Mouse (Mus musculus): ENCODE data around the gene Foxf1. TPM values are rescaled to one million over a fixed set of nuclear protein-coding genes. Genes with fewer than 3 reads are reported as not detected.

The Foxf1 gene
- polyA plus RNA-seq, 1 experiment from 2014 or later = 3.3 TPM

DNA sequence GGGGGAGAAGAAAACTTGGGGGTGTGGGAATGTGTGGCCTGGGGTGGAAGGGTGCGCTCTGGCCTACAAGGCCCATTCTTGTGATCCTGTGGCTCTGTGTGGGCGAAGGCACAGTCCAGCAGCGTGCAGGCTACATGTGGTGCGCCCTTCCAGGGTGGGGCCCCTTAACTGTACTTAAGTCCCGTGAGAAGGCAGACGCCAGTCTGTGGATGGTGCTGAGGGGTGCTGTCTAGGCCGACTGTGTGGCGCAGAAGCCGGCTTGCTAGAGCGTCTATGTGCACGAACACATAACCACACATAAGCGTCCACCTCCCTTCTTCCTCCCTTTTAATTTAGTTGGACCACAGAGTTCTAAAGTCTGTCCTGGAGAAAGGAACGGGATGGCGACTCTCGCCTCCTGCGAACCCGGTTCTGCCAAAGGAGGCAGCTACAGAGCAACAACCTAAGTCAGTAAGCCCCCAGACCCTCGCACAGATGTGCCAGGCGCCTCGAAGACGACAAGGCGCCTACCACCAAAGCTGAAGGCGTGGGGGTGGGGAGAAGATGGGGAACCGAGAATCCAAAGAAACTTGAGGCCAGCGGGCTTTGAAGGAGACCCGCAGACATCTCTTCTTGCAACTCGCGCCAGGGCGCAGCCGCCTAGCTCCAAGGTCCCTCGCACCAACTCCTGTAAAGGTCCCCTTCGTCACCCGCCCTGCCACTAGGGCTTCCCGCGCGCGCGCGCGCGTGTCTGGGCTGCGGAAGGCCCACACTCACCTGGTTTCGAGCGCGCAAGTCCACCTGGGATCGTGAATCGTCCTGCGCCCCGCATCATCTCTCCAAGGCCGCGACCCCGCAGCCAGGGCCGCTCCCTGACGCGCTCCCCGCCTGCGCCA lies 1.7 kb upstream of the Foxf1 start:
- ATAC-seq (replicated peaks; ENCODE audit: insufficient number of reproducible peaks, insufficient read depth, low FRiP score, low read depth) = no peak
- Histone ChIP-seq H3K27ac (peak overlapping the region; percentile 18; the same call in 1 of the 2 replicates), H3K4me3 (peak overlapping the region; percentile 69), H3K9ac (peak overlapping the region; percentile 40; the same call in 1 of the 2 replicates), H3K36me3 (no peaks in the 10 kb centered on the region), H3K4me1 (replicated peaks) (peaks cover 30% of the 10 kb centered on the region), H3K4me2 (peak overlapping the region; percentile 97), H3K9me3 (replicated peaks) (no peaks in the 10 kb centered on the region), H3K27me3 (peaks cover 99% of the 10 kb centered on the region)
- WGBS = 2% methylated on average over 57 of the region's 57 CpGs

DNA sequence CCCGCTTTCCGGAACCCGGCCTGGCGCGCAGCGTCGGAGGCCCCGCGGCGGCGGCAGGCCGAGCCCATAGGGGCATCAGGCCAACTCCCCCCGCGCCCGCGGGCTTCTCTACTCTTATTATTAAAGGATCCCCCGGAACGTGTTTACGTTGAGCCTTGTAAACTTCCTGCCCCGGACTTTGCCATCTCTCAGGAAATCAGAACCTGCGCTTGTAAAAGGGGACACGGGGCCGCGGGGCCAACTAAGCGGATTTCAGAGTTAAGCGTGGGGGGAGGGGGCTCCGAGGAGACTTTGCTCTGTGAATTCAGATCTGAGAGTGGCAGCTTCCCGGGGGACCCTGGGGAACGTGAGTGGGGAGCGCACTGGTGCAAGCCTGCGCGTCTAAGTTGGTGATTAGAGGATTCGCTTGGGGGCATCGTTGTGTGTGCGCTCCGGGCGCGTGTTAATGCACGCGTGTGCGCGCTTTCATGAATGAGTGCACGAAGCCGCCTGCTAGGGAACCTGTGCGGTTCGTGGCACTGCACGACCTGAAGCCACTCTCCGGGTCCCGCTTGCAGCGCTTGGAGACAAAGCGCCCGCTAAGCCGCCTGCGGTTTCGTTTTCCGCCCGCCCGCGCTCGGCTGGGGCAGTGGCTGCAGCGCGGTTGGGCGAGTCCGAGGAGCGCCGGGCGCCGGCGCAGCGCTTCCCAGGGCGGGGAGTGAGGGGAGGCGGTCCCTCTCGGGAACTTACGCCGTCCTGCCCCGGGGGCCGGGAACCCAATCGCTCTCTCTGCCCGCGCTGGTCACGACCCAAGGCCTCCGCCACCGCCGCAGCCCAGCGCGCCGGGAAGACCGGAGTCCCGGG lies 872 bp upstream of the Foxf1 start:
- peak overlapping the region; percentile 69 for H3K4me3 ChIP-seq
- H3K27ac ChIP-seq = peak overlapping the region; percentile 39; the same call in 1 of the 2 replicates
- H3K36me3 ChIP-seq = no peaks in the 10 kb centered on the region
- peak overlapping the region; percentile 97 for H3K4me2 ChIP-seq
- H3K9ac ChIP-seq = peak overlapping the region; percentile 49
- under 1% methylated on average over 89 of the region's 89 CpGs for WGBS
- peak; percentile 77 for ATAC-seq (replicated peaks; ENCODE audit: insufficient number of reproducible peaks, insufficient read depth, low FRiP score, low read depth)
- H3K27me3 ChIP-seq = peaks cover 100% of the 10 kb centered on the region
- H3K9me3 ChIP-seq (replicated peaks) = no peaks in the 10 kb centered on the region
- H3K4me1 ChIP-seq (replicated peaks) = peaks cover 30% of the 10 kb centered on the region

DNA sequence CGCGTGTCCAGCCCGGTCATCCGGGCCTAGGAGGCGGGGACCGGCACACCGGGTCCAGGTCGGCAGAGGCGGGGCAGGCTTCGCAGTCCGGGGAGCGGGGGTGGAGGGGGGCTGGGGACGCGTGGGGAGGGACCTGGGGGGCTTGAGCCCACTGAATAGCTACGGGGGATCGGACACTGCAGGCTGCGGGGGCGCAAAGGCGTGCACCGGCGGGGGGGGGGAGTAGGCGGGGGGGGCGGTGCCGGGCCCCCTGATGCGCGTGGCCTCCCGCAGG lies 313 bp upstream of the Foxf1 start:
- peaks cover 100% of the 10 kb centered on the region for H3K27me3 ChIP-seq
- H3K9me3 ChIP-seq (replicated peaks) = no peaks in the 10 kb centered on the region
- H3K9ac ChIP-seq = peak overlapping the region; percentile 49; the same call in 1 of the 2 replicates
- H3K4me3 ChIP-seq = peak overlapping the region; percentile 69
- H3K36me3 ChIP-seq = no peaks in the 10 kb centered on the region
- peaks cover 30% of the 10 kb centered on the region for H3K4me1 ChIP-seq (replicated peaks)
- peak overlapping the region; percentile 39; the same call in 1 of the 2 replicates for H3K27ac ChIP-seq
- peak overlapping the region; percentile 97 for H3K4me2 ChIP-seq
- peak; percentile 21; the same call in 1 of the 2 replicates for ATAC-seq (replicated peaks; ENCODE audit: insufficient number of reproducible peaks, insufficient read depth, low FRiP score, low read depth)
- WGBS = 0% methylated on average over 14 of the region's 27 CpGs

- Histone ChIP-seq H3K36me3 (no peaks in the 10 kb centered on the region), H3K27ac (no peak overlapping the region), H3K4me3 (peak overlapping the region; percentile 69), H3K27me3 (peaks cover 100% of the 10 kb centered on the region), H3K4me2 (peak overlapping the region; percentile 97), H3K4me1 (replicated peaks) (peaks cover 34% of the 10 kb centered on the region), H3K9ac (peak overlapping the region; percentile 29; the same call in 1 of the 2 replicates), H3K9me3 (replicated peaks) (no peaks in the 10 kb centered on the region)
- no peak for ATAC-seq (replicated peaks; ENCODE audit: insufficient number of reproducible peaks, insufficient read depth, low FRiP score, low read depth)
- WGBS = 7% methylated on average over 30 of the region's 30 CpGs
Measured at GRCm38 (mm10) chr8:121085011-121085410, 825 bp downstream of the Foxf1 start.

GRCm38 (mm10) chr8:121085561-121085960 lies 1.4 kb downstream of the Foxf1 start:
- H3K4me3 ChIP-seq = peak overlapping the region; percentile 69; the same call in 1 of the 2 replicates

DNA sequence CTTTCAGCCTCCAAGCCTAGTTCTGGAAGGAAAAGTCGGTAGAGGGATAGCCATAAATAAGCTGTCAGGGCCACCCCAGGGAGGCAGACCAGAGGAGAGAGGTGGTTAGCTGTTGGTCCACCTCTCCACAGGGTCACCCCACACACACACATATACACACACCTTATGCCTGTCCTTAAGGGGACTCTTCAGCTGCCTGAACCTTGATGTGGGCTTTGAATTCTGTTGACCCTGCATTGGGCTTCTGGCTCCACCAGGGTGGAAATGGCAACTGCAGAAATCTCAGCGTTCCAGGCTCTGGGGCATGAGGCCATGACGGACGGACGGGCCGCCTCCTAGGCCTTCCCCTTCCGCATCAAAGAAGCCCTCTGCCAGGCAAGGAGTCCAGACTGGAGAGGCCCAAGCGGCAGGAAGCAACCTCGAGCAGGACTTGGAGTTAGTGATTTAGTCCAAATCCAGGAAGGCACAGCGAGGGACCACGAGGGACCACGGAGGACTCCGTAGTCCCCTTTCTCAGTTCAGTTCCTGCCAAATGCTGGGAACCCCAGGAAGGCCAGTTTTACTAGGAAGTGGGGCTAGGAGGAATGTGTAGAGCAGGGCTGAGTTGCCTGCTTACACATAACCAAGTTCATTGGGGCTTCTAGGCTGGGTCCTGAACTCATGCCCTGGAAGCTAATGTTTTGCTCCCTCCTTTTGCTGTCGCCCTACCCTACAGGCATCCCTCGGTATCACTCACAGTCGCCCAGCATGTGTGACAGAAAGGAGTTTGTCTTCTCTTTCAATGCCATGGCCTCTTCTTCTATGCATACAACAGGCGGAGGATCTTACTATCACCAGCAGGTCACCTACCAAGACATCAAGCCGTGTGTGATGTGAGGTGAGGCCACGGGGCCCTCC lies 2.1 kb downstream of the Foxf1 start:
- Histone ChIP-seq H3K27ac (no peak overlapping the region), H3K9ac (no peak overlapping the region), H3K4me1 (replicated peaks) (peaks cover 34% of the 10 kb centered on the region), H3K4me3 (peak overlapping the region; percentile 69; the same call in 1 of the 2 replicates), H3K27me3 (peaks cover 100% of the 10 kb centered on the region), H3K36me3 (no peaks in the 10 kb centered on the region), H3K4me2 (peak overlapping the region; percentile 1; the same call in 1 of the 2 replicates), H3K9me3 (replicated peaks) (no peaks in the 10 kb centered on the region)
- 37% methylated on average over 19 of the region's 19 CpGs for WGBS
- no peak for ATAC-seq (replicated peaks; ENCODE audit: insufficient number of reproducible peaks, insufficient read depth, low FRiP score, low read depth)

More at GRCm38 (mm10) chr8:121085561-121085960, 1.4 kb downstream of the Foxf1 start:
- Histone ChIP-seq H3K9ac (no peak overlapping the region), H3K4me2 (peak overlapping the region; percentile 1; the same call in 1 of the 2 replicates), H3K9me3 (replicated peaks) (no peaks in the 10 kb centered on the region), H3K27ac (no peak overlapping the region), H3K36me3 (no peaks in the 10 kb centered on the region), H3K27me3 (peaks cover 100% of the 10 kb centered on the region), H3K4me1 (replicated peaks) (peaks cover 33% of the 10 kb centered on the region)
- ATAC-seq (replicated peaks; ENCODE audit: insufficient number of reproducible peaks, insufficient read depth, low FRiP score, low read depth) = no peak
- 79% methylated on average over 3 of the region's 3 CpGs for WGBS

- no peaks in the 10 kb centered on the region for H3K9me3 ChIP-seq (replicated peaks)
- peak overlapping the region; percentile 20; the same call in 1 of the 2 replicates for H3K4me3 ChIP-seq
- H3K4me1 ChIP-seq (replicated peaks) = peaks cover 30% of the 10 kb centered on the region
- no peaks in the 10 kb centered on the region for H3K36me3 ChIP-seq
- H3K4me2 ChIP-seq = no peak overlapping the region
- H3K9ac ChIP-seq = no peak overlapping the region
- no peak overlapping the region for H3K27ac ChIP-seq
- ATAC-seq (replicated peaks; ENCODE audit: insufficient number of reproducible peaks, insufficient read depth, low FRiP score, low read depth) = no peak
- H3K27me3 ChIP-seq = peaks cover 98% of the 10 kb centered on the region
- WGBS = 15% methylated on average over 8 of the region's 8 CpGs
Measured at GRCm38 (mm10) chr8:121088281-121088680, 4.1 kb downstream of the Foxf1 start.

DNA sequence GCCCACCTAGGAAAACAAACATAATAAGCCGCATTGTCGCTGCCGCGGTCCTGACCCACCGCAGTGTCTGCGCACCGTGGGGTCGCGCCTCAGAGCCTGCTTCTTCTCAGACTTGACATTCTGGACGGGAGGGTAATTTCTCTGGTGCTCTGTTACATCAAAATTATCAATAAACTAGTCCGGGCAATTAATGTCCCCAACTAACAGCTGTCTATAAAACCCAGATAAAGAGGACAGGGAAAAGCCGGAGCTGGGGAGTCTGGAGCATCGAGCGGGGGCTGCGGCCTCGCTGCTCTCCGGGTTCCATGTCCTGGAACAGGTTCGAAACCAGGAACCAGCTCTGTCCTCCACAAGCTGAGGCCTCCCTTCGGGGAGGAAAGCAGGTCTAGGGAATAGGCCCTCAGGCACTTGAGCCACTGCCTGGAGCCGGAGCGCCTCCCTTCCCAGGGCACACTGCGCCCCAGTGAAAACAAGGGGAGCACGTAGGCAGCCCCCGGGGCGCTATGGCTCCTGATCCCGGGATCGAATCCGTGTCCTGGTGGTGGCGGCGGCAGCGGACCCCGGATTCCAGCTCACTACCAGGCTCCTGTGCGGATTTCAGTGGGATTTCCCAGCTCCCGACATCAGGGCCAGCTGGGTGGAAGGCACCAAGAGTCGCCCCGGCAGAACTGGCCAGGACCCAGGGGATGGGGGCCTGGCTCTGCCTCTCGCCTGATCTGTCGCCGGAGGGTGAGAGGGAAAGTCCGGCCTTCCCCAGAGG lies 4.9 kb downstream of the Foxf1 start:
- peak overlapping the region; percentile 30; the same call in 1 of the 2 replicates for H3K4me2 ChIP-seq

GRCm38 (mm10) chr8:121089631-121090380 lies 5.6 kb downstream of the Foxf1 start:
- Histone ChIP-seq H3K27ac (no peak overlapping the region), H3K4me3 (peak overlapping the region; percentile 20), H3K27me3 (peaks cover 97% of the 10 kb centered on the region), H3K9ac (no peak overlapping the region), H3K9me3 (replicated peaks) (no peaks in the 10 kb centered on the region), H3K4me1 (replicated peaks) (peaks cover 17% of the 10 kb centered on the region), H3K36me3 (no peaks in the 10 kb centered on the region), H3K4me2 (peak overlapping the region; percentile 30; the same call in 1 of the 2 replicates)
- ATAC-seq (replicated peaks; ENCODE audit: insufficient number of reproducible peaks, insufficient read depth, low FRiP score, low read depth) = no peak
- 13% methylated on average over 32 of the region's 32 CpGs for WGBS

More for the DNA sequence above, 4.9 kb downstream of the Foxf1 start:
- Histone ChIP-seq H3K4me1 (replicated peaks) (peaks cover 24% of the 10 kb centered on the region), H3K36me3 (no peaks in the 10 kb centered on the region), H3K27me3 (peaks cover 98% of the 10 kb centered on the region), H3K9ac (no peak overlapping the region), H3K27ac (no peak overlapping the region), H3K9me3 (replicated peaks) (no peaks in the 10 kb centered on the region), H3K4me3 (peak overlapping the region; percentile 20)
- no peak for ATAC-seq (replicated peaks; ENCODE audit: insufficient number of reproducible peaks, insufficient read depth, low FRiP score, low read depth)
- 6% methylated on average over 40 of the region's 40 CpGs for WGBS
